Mouse (Mus musculus): ENCODE measurements at regions not wholly inside any gene's neighbourhood (a gene's known extent, or its start where the extent isn't known, plus 50 kb on each side); places are given as distances from the start of the nearest gene placed in this dataset.

DNA sequence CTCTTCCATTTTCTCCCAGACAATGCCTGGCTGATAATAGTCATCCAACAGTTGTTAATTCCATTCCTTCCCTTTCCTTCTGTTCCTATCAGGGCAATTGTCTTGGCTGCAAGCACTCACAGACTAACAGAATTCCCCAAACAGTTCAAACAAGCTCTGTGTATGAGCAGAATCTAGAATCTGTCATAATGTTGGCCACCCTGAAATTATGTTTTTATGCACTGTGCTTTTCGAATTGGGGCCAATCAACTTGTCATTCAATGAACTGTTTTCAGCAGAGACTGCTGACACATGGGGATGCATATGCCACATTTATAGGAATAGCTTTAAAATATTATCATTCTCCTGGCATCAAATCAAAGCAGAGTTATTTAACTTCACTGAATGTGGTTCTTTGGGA lies 235.8 kb upstream of the Tmtc4 start:
- DNase-seq: no peak
- no peaks in the 10 kb centered on the region for H3K27me3 ChIP-seq (ENCODE audit: control insufficient read depth, insufficient read depth, low read length)
- TF ChIP-seq CTCF (IDR thresholded peaks at IDR 0.05; ENCODE audit: borderline replicate concordance, insufficient read depth, low read depth, low read length): no peak
- no peak for TF ChIP-seq POLR2A (IDR thresholded peaks at IDR 0.05; ENCODE audit: borderline replicate concordance, insufficient read depth, low read length)
- 81% methylated on average over 1 of the region's 1 CpGs for WGBS
- H3K4me3 ChIP-seq (replicated peaks; ENCODE audit: insufficient read depth, low read depth, low read length): no peak overlapping the region
- no peaks in the 10 kb centered on the region for H3K4me1 ChIP-seq (ENCODE audit: control insufficient read depth, insufficient read depth, low read length)
- H3K27ac ChIP-seq (ENCODE audit: insufficient read depth, low read length): no peak overlapping the region

DNA sequence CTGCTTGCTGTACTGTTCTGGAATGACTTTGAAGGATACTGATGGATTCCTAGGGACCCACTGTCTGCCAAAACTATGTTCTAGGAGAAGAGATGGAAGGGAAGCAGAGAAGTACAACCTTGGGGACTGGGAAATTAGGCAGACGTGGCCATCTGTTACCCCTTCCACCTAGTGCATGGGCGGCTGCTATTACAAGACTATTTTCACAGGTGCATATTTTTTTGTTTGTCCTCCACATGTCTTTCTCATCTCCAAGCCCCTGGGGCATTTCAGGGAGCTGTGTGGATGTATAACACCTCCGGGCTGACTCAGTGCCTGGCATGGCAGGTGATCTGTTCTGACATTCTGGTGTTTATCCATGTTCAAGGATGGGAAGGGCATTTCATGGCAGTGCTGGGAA lies 226.4 kb upstream of the Tmtc4 start:
- WGBS: 17% methylated on average over 3 of the region's 3 CpGs
- Histone ChIP-seq H3K4me3 (replicated peaks; ENCODE audit: insufficient read depth, low read depth, low read length) (no peak overlapping the region), H3K27ac (ENCODE audit: insufficient read depth, low read length) (no peak overlapping the region), H3K4me1 (ENCODE audit: control insufficient read depth, insufficient read depth, low read length) (no peaks in the 10 kb centered on the region), H3K27me3 (ENCODE audit: control insufficient read depth, insufficient read depth, low read length) (no peaks in the 10 kb centered on the region)
- DNase-seq: peak; percentile 27 to 64
- TF ChIP-seq CTCF (IDR thresholded peaks at IDR 0.05; ENCODE audit: borderline replicate concordance, insufficient read depth, low read depth, low read length) (no peak), POLR2A (IDR thresholded peaks at IDR 0.05; ENCODE audit: borderline replicate concordance, insufficient read depth, low read length) (no peak)

DNA sequence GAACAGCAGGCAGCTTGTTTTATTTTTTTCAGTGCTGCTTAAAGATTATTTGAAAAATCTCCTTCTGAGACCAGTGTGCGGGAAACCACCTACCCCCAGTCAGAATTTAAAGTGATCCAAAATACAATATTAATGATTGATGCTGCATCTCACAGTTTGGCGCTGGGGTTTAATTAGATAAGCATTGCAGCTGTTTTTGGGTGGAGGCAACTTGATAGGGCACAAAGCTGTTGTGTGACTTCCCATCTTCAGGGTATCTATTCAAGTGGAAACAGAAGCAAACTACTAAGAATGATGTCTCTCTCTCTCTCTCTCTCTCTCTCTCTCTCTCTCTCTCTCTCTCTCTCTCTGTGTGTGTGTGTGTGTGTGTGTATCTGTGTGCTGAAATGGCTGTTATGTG lies 219.0 kb upstream of the Tmtc4 start:
- no peaks in the 10 kb centered on the region for H3K27me3 ChIP-seq (ENCODE audit: control insufficient read depth, insufficient read depth, low read length)
- DNase-seq: no peak
- WGBS: 62% methylated on average over 2 of the region's 2 CpGs

DNA sequence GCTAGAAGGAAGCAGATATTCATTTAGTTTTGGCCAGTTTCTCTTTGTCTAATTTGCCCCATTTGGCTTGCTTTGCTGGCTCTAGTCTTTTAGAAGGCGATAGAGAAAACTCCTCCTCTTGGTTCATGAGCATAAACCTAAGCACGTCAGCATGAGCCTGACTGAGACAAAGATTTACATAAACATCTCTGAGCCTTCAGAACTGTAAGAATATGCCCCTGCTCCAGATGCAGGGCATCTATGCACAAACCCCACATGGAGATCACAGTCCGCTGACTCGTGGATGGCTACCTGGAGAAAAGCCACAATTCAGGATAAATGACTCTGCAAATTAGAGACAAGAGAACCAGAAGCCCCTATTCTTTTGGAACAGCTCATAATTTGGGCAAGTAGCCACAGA lies 218.5 kb upstream of the Tmtc4 start:
- Histone ChIP-seq H3K27me3 (ENCODE audit: control insufficient read depth, insufficient read depth, low read length) (no peaks in the 10 kb centered on the region), H3K27ac (ENCODE audit: insufficient read depth, low read length) (peak overlapping the region; percentile 49), H3K4me1 (ENCODE audit: control insufficient read depth, insufficient read depth, low read length) (peaks cover 10% of the 10 kb centered on the region; the same call in 1 of the 2 replicates), H3K4me3 (replicated peaks; ENCODE audit: insufficient read depth, low read depth, low read length) (peak overlapping the region; percentile 16)
- WGBS: 10% methylated on average over 4 of the region's 4 CpGs
- no peak for TF ChIP-seq POLR2A (IDR thresholded peaks at IDR 0.05; ENCODE audit: borderline replicate concordance, insufficient read depth, low read length)
- no peak for TF ChIP-seq CTCF (IDR thresholded peaks at IDR 0.05; ENCODE audit: borderline replicate concordance, insufficient read depth, low read depth, low read length)
- no peak for DNase-seq

More for the DNA sequence above, 219.0 kb upstream of the Tmtc4 start:
- no peak overlapping the region for H3K27ac ChIP-seq (ENCODE audit: insufficient read depth, low read length)
- H3K4me3 ChIP-seq (replicated peaks; ENCODE audit: insufficient read depth, low read depth, low read length): no peak overlapping the region
- TF ChIP-seq POLR2A (IDR thresholded peaks at IDR 0.05; ENCODE audit: borderline replicate concordance, insufficient read depth, low read length) (no peak), CTCF (IDR thresholded peaks at IDR 0.05; ENCODE audit: borderline replicate concordance, insufficient read depth, low read depth, low read length) (no peak)
- H3K4me1 ChIP-seq (ENCODE audit: control insufficient read depth, insufficient read depth, low read length): peaks cover 10% of the 10 kb centered on the region; the same call in 1 of the 2 replicates

DNA sequence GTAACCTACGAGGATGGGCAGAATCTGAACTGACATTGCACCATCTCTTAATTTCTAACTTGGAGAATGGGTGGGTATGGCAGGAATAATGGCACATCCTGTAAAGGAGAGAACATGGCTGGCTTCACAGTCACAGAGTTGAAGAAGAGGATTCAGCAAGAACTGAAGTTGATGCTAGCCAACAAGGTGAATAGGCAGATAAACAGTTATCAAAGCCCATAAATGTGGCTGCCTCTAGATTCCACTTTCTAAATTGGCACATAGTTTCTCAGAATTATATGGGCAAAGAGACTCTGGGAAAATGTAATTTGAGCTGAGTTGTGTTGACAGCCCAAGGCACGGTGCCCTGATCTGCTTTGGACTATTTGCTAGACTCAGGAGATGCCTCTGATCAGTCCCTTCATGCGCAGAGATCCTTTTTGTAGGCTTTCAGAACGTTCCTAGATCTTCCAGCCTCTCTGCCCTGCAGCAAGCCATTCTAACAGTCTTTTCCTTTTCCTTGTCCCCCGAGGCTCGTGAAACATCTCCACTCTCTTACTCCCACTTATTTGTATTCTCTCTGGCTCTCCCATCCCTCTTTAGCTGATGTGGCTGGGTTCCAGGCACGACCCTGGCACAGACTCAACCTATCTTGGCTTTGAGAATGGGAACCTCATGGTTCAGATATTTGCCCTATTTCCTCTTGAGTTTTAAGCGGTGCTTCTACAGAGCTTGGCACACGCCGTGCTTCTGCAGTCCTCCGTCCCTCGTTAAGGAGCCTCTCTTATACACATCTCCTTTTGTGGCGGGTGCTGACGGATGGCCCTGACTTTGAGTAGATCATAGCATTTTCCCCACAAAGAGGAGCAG lies 217.8 kb upstream of the Tmtc4 start:
- 8% methylated on average over 14 of the region's 14 CpGs for WGBS
- no peaks in the 10 kb centered on the region for H3K27me3 ChIP-seq (ENCODE audit: control insufficient read depth, insufficient read depth, low read length)
- TF ChIP-seq POLR2A (IDR thresholded peaks at IDR 0.05; ENCODE audit: borderline replicate concordance, insufficient read depth, low read length) (peak; percentile 18; the same call in 1 of the 2 replicates), CTCF (IDR thresholded peaks at IDR 0.05; ENCODE audit: borderline replicate concordance, insufficient read depth, low read depth, low read length) (no peak)
- H3K27ac ChIP-seq (ENCODE audit: insufficient read depth, low read length): peak overlapping the region; percentile 49
- H3K4me3 ChIP-seq (replicated peaks; ENCODE audit: insufficient read depth, low read depth, low read length): peak overlapping the region; percentile 16
- H3K4me1 ChIP-seq (ENCODE audit: control insufficient read depth, insufficient read depth, low read length): peaks cover 10% of the 10 kb centered on the region; the same call in 1 of the 2 replicates
- DNase-seq: peak; percentile 86 to 88

DNA sequence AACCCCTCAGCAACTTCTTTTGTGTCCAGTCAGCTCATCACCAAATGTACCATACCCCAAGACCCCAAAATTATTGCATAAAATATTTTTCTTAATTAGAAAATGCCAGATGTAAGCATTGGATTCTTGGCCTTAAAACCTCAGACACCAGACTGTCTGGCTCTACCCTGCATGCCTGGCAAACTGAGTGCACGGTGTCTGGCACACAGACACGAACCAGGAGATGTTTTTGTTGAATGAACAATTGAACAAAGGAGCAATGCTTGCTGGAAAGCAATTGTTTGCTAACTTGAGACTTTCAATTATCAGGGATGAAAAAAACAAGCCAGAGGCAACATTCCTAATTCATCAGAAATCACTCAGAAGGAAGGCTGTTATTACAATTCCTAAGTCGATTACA lies 215.3 kb upstream of the Tmtc4 start:
- DNase-seq: no peak
- Histone ChIP-seq H3K27me3 (ENCODE audit: control insufficient read depth, insufficient read depth, low read length) (no peaks in the 10 kb centered on the region), H3K27ac (ENCODE audit: insufficient read depth, low read length) (no peak overlapping the region), H3K4me3 (replicated peaks; ENCODE audit: insufficient read depth, low read depth, low read length) (no peak overlapping the region), H3K4me1 (ENCODE audit: control insufficient read depth, insufficient read depth, low read length) (peaks cover 10% of the 10 kb centered on the region; the same call in 1 of the 2 replicates)
- WGBS: 57% methylated on average over 3 of the region's 3 CpGs
- no peak for TF ChIP-seq POLR2A (IDR thresholded peaks at IDR 0.05; ENCODE audit: borderline replicate concordance, insufficient read depth, low read length)
- no peak for TF ChIP-seq CTCF (IDR thresholded peaks at IDR 0.05; ENCODE audit: borderline replicate concordance, insufficient read depth, low read depth, low read length)

DNA sequence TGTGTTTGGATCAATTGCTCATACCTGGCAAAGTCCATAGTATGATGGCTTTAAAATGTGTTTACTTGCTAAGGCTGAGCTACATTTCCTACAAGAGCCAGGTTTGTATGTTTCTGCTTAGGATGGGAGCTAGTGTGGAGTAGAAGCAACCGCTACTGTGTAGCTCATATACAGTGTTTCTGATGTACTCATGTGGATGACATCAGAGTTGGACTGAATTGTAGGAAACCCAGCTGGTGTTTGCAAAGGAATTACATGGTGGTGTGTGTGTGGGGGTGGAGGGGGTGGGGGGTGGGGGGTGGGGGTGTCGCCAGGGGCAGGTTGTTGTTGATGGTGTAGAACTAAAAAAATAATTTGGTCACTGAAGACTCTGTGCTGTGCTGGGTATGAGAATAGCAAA lies 208.7 kb upstream of the Tmtc4 start:
- H3K4me1 ChIP-seq (ENCODE audit: control insufficient read depth, insufficient read depth, low read length): no peaks in the 10 kb centered on the region
- TF ChIP-seq CTCF (IDR thresholded peaks at IDR 0.05; ENCODE audit: borderline replicate concordance, insufficient read depth, low read depth, low read length) (no peak), POLR2A (IDR thresholded peaks at IDR 0.05; ENCODE audit: borderline replicate concordance, insufficient read depth, low read length) (no peak)

DNA sequence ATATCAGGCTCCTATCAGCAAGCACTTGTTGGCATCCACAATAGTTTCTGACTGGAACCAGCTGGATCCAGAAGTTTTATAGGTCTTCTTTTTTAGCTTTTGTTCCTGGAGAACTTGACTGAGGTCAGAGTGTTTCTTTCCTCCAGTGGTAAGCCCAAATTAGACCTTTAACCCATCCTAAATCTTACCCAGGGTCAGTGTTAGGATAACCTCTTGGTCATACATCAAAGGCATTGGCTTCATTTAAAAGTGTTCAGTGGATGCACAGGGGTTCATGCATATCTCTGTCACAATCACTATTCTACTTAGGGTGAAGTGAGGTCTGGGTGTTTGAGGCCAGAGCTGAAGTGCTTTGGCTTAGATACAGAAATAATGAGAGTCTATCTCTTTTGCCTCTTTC lies 206.9 kb upstream of the Tmtc4 start:
- TF ChIP-seq POLR2A (IDR thresholded peaks at IDR 0.05; ENCODE audit: borderline replicate concordance, insufficient read depth, low read length) (no peak), CTCF (IDR thresholded peaks at IDR 0.05; ENCODE audit: borderline replicate concordance, insufficient read depth, low read depth, low read length) (no peak)
- H3K27me3 ChIP-seq (ENCODE audit: control insufficient read depth, insufficient read depth, low read length): no peaks in the 10 kb centered on the region
- DNase-seq: no peak
- H3K27ac ChIP-seq (ENCODE audit: insufficient read depth, low read length): no peak overlapping the region
- no peaks in the 10 kb centered on the region for H3K4me1 ChIP-seq (ENCODE audit: control insufficient read depth, insufficient read depth, low read length)
- H3K4me3 ChIP-seq (replicated peaks; ENCODE audit: insufficient read depth, low read depth, low read length): no peak overlapping the region

More for the DNA sequence above, 208.7 kb upstream of the Tmtc4 start:
- H3K27ac ChIP-seq (ENCODE audit: insufficient read depth, low read length): no peak overlapping the region
- no peak overlapping the region for H3K4me3 ChIP-seq (replicated peaks; ENCODE audit: insufficient read depth, low read depth, low read length)
- 52% methylated on average over 2 of the region's 2 CpGs for WGBS
- no peak for DNase-seq
- no peaks in the 10 kb centered on the region for H3K27me3 ChIP-seq (ENCODE audit: control insufficient read depth, insufficient read depth, low read length)
